Mouse (Mus musculus) liver, adult 2 months (tissue): Measurements from ENCODE around the gene Tox3. TPM values are rescaled to one million over a fixed set of nuclear protein-coding genes. Genes with fewer than 3 reads are reported as not detected.

Source experiments
- DNase-seq: peaks from one replicate; pipeline ENCODE4 v3.0.0-alpha.2; 2011; ENCODE audit warnings: low read depth, low spot score; ENCODE audit errors: extremely low read depth
- H3K27ac ChIP-seq: fragments of 200-500 bp; replicated peaks from 2 replicates; pipeline ENCODE4 v1.5.1; 2012; ENCODE audit warnings: low read depth, mild to moderate bottlenecking, control low read depth, inconsistent platforms, low read length; ENCODE audit not compliant: insufficient read depth
- H3K27me3 ChIP-seq: fragments of 200-500 bp; 2 replicates; pipeline ENCODE4 v1.6.1; 2012; ENCODE audit warnings: mild to moderate bottlenecking, moderate library complexity, low read length, inconsistent platforms; ENCODE audit not compliant: control insufficient read depth, insufficient read depth
- H3K36me3 ChIP-seq: fragments of 200-500 bp; 2 replicates; pipeline ENCODE4 v1.6.1; 2012; ENCODE audit warnings: low read length, inconsistent platforms; ENCODE audit not compliant: control insufficient read depth, insufficient read depth
- H3K4me1 ChIP-seq: fragments of 200-500 bp; 2 replicates; pipeline ENCODE4 v1.6.1; 2011; ENCODE audit warnings: low read length; ENCODE audit not compliant: control insufficient read depth, insufficient read depth
- H3K4me3 ChIP-seq: fragments of 200-500 bp; 2 replicates; pipeline ENCODE4 v1.5.1; 2011; ENCODE audit warnings: low read depth, mild to moderate bottlenecking, control low read depth, low read length, moderate library complexity; ENCODE audit not compliant: insufficient read depth
- H3K79me2 ChIP-seq: fragments of 200-500 bp; 2 replicates; pipeline ENCODE4 v1.6.1; 2012; ENCODE audit warnings: inconsistent platforms, mild to moderate bottlenecking, low read length, moderate library complexity; ENCODE audit not compliant: control insufficient read depth, insufficient read depth
- H3K9ac ChIP-seq: fragments of 200-500 bp; 2 replicates; pipeline ENCODE4 v1.6.1; 2012; ENCODE audit warnings: low read depth, mild to moderate bottlenecking, control low read depth, inconsistent platforms, low read length
- CTCF ChIP-seq: fragments of 200-500 bp; IDR thresholded peaks from 2 replicates; pipeline ENCODE4 v1.5.1; 2011; ENCODE audit warnings: low read depth, low read length, control low read depth
- POLR2A ChIP-seq: fragments of 200-500 bp; IDR thresholded peaks from 2 replicates; pipeline ENCODE4 v1.6.1; 2011; ENCODE audit warnings: low read length, control low read depth; ENCODE audit not compliant: insufficient read depth; ENCODE audit errors: extremely low read depth
- WGBS: fragments of 180-500 bp; shearing (Covaris S2); methylation state at CpG from one replicate; pipeline ENCODE4 v1.1.7; 2018; 5-methylcytosine and 5-hydroxymethylcytosine counted together
- polyA plus RNA-seq: library from polyadenylated mRNA; depleted of rRNA; stranded (reverse); fragments of >200 nt; gene quantifications from 2 replicates; pipeline ENCODE4 v1.2.3, GENCODE M21; 2012
- total RNA-seq: library from RNA; depleted of rRNA; stranded (reverse); fragments of >200 nt; gene quantifications from 2 replicates; pipeline ENCODE4 v1.2.3, GENCODE M21; 2014

Gene Tox3
- total and polyA plus RNA-seq, 2 experiments = 0.07 TPM; not detected in 1

DNA sequence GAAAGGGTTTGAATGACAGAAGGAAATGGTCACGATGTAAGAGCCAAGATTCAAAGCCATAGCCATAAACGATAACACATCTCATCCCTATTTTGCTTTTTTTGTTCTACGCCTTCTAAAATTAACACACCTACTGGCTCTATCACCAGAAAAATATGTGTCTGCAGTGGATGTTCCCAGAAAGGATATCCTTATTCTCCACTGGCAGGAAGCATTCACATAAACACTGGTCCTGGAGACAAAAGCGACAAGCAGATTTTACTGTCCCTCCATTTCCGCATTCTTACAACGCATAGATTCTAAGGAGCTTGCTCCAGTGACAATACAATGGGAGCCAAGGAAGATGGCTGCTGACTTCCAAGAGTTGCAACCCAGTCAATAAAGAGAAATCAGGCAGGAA is 57.3 kb downstream of the Tox3 start:
- Histone ChIP-seq H3K27ac (no peak overlapping the region), H3K79me2 (no peaks in the 10 kb centered on the region), H3K4me3 (no peak overlapping the region), H3K9ac (no peak overlapping the region), H3K27me3 (no peaks in the 10 kb centered on the region), H3K4me1 (no peaks in the 10 kb centered on the region), H3K36me3 (no peaks in the 10 kb centered on the region)
- no peak for TF ChIP-seq CTCF
- no peak for TF ChIP-seq POLR2A
- 79% methylated on average over 6 of the region's 6 CpGs for WGBS
- DNase-seq = no peak

DNA sequence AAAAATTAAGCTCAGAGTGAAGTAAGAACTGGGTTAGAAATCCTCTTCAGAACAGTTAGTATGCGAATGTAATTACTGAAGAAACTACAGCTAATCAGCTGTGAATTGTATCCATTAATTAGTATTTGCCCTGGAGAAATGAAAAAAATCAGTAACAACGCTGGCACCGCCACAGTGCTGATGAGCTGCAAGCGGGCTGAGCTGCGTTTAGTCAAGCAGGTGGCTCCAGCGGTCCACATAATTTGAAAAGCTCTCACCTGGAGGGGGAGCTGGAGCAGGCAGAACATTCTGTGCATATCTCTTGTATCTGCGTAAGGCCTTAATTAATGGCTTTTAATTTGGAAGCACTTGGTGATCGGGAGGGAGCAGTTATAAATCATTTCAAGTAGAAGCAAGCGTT is 71.4 kb downstream of the Tox3 start:
- no peaks in the 10 kb centered on the region for H3K79me2 ChIP-seq
- no peak for DNase-seq
- WGBS = 88% methylated on average over 9 of the region's 9 CpGs

DNA sequence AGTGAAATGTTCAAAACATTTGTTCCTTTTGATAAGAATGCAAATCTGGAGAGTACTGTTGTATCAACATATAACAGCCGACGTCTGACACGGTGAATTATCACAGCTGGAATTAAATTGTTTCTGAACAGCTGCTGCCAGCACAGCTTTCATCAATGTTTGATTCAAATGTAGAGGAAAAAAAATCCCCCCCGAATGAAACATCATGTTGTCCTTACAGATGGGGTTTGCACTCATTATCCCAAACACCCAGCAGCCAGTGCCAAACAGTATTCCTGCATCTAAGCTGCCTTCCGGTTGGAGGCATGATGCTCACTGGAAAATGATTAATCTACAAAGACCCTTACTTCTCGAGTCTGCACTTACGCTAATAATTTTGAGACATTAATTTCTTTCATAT is 75.0 kb downstream of the Tox3 start:
- Histone ChIP-seq H3K4me3 (no peak overlapping the region), H3K36me3 (no peaks in the 10 kb centered on the region), H3K27ac (no peak overlapping the region), H3K4me1 (no peaks in the 10 kb centered on the region), H3K27me3 (no peaks in the 10 kb centered on the region), H3K9ac (no peak overlapping the region), H3K79me2 (no peaks in the 10 kb centered on the region)
- no peak for DNase-seq
- WGBS = 82% methylated on average over 7 of the region's 7 CpGs
- TF ChIP-seq POLR2A = no peak
- no peak for TF ChIP-seq CTCF

More for the DNA sequence above, 71.4 kb downstream of the Tox3 start:
- Histone ChIP-seq H3K4me1 (no peaks in the 10 kb centered on the region), H3K36me3 (no peaks in the 10 kb centered on the region), H3K27ac (no peak overlapping the region), H3K4me3 (no peak overlapping the region), H3K27me3 (no peaks in the 10 kb centered on the region), H3K9ac (no peak overlapping the region)
- TF ChIP-seq CTCF (no peak), POLR2A (no peak)

DNA sequence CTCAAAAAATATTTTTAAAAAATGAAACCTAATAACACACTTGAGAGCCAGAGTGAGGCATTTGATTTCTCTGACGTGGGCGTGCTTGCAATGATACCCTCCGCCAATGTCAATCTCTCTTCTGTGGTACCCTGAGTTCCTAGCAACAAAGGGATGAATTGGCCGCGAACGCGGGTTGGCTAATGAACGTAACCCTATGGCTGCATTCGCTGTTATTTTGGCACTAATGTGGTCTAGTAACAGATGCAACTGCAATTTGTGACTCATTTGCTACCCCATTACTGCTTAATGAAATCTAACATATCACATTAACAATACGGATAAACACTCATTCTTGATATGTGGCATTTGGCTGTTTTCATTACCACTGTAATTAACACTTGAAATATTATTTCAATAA is 76.2 kb downstream of the Tox3 start:
- no peak overlapping the region for H3K4me3 ChIP-seq
- WGBS = 95% methylated on average over 10 of the region's 10 CpGs
- TF ChIP-seq POLR2A = no peak
- no peak for TF ChIP-seq CTCF
- no peak overlapping the region for H3K27ac ChIP-seq
- H3K36me3 ChIP-seq = no peaks in the 10 kb centered on the region
- no peak overlapping the region for H3K9ac ChIP-seq
- H3K4me1 ChIP-seq = no peaks in the 10 kb centered on the region
- H3K27me3 ChIP-seq = no peaks in the 10 kb centered on the region
- DNase-seq = no peak
- H3K79me2 ChIP-seq = no peaks in the 10 kb centered on the region

DNA sequence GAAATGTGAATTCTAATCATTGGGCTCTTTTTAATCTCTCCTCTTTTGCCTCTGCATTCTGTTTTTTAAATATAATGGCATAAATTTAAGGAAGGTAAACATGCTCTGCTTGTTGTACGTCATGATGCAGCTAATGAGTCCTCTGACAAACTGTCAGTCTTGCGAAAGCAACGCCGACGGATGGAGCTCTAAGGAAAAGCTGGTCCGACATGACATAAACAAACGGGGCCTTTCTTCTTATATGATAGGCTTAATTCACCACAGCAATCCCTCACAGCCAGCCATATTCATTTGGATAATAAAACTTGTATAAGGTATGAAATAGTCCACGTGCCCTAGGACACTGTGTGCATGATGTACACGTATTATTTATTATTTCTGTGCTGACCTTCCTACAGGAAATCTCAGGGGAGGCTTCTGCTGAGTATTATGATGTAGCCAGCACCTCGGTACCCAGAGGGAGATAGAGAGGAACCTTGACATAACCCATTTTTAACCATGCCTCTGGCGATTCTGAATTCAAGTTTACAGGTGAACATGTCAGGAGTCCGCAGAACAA is 80.4 kb downstream of the Tox3 start:
- no peak for DNase-seq
- TF ChIP-seq POLR2A (no peak), CTCF (no peak)
- Histone ChIP-seq H3K27ac (no peak overlapping the region), H3K79me2 (no peaks in the 10 kb centered on the region), H3K36me3 (no peaks in the 10 kb centered on the region), H3K9ac (no peak overlapping the region), H3K4me1 (no peaks in the 10 kb centered on the region), H3K4me3 (no peak overlapping the region), H3K27me3 (no peaks in the 10 kb centered on the region)
- WGBS = 68% methylated on average over 12 of the region's 12 CpGs

DNA sequence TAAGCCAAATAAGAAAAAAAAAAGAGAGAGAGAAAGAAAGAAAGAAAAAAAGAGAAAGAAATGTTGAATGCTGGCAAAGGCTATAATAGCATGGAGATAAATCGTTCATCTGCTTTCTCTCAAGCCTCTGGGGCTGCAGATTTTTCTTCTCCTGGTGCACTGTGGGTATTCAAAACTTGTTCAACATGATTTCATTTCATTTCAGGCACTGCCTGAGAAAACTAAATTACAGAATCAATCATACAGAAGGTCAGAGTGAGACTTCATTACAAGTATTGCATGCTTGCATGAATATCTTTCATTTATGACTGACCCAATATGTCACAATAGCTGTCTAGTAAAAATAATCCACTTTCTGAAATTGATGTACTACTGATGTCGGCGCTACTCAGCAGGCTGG is 81.2 kb downstream of the Tox3 start:
- Histone ChIP-seq H3K27me3 (no peaks in the 10 kb centered on the region), H3K9ac (no peak overlapping the region), H3K36me3 (no peaks in the 10 kb centered on the region), H3K4me3 (no peak overlapping the region), H3K79me2 (no peaks in the 10 kb centered on the region), H3K4me1 (no peaks in the 10 kb centered on the region), H3K27ac (no peak overlapping the region)
- DNase-seq = no peak
- TF ChIP-seq CTCF (no peak), POLR2A (no peak)
- WGBS = 92% methylated on average over 3 of the region's 3 CpGs
